Mouse (Mus musculus) kidney, postnatal 4 days (tissue): ENCODE data around the gene Vash2.
"Not testable (repeated sequence)": the region's sequence is repeated elsewhere in the genome, so short reads cannot be mapped to it uniquely, and the experiment has no call there.

Experiments used
- DNase-seq, 2 experiments: peaks; one replicate each; pipeline ENCODE4 v3.0.0; 2021; ENCODE audit warnings: mixed read lengths in 2 of 2

Vash2 gene

DNA sequence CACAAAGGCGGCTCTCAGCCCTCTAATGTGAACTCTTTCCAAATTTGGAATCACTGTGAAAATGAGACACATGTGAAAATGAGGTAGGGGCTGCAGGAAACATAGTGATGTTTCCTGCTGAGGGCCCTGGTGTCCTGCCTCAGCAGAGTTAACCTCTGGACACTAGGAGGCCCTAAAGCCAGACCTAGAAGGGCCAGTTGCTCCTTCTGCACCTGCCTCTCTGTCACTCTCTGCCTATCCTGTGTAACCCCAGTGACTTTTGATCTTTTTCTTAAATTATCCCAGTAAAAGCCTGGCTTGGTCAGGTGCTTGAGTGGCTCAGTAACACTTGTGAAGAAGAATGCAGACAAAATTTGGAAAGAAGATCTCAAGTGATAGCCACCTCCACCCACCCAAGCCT, 4.3 kb downstream of the Vash2 start:
- DNase-seq = no peak

DNA sequence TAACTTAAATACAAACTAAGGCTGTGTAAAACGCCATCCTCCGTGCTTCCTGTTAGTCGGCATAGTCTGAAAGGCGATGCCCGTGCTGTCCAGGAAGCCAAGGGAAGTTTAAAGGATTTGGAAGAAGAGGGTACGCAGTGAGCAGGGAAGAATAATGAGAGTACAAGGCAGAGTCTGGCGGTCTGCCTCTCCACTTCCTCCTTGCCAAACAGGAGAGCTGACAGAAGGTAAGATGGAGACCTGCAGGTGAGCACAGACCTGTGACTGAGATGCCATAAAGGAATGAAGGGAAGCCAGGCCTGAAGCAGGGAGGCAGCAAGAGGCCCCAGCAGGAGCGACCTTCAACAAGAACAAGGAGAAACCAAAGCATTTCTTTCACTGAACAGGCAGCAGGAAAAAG, 4.9 kb downstream of the Vash2 start:
- DNase-seq = no peak

DNA sequence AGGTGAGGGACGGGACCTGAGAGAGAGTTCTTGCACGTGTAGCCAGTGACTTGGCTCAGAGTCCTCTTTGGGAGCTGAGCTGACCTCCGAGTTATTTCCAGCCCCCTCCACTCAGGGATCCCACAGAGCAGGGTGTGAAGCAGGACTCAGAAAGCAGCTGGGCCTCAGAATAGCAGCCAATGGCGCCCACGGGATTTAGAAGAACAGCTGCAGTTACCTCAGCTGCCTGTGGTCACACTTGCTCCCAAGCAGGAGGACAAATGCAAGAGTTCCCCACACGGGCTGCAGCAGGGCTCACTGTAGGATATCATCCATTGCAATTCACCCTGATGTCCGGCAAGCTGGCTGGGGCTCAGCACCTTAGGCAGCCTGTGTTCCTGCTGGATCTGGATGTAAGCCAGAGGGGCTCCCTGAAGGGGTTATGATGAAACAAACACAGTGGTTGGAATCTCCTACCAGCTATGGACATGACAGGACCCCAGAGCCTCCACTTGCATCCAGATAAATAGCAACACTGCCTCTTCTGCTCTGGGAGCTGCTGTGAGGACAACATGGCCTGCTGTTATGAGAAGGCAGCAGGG, 6.4 kb downstream of the Vash2 start:
- DNase-seq = peak in 1 of 2 experiments; percentile 28

DNA sequence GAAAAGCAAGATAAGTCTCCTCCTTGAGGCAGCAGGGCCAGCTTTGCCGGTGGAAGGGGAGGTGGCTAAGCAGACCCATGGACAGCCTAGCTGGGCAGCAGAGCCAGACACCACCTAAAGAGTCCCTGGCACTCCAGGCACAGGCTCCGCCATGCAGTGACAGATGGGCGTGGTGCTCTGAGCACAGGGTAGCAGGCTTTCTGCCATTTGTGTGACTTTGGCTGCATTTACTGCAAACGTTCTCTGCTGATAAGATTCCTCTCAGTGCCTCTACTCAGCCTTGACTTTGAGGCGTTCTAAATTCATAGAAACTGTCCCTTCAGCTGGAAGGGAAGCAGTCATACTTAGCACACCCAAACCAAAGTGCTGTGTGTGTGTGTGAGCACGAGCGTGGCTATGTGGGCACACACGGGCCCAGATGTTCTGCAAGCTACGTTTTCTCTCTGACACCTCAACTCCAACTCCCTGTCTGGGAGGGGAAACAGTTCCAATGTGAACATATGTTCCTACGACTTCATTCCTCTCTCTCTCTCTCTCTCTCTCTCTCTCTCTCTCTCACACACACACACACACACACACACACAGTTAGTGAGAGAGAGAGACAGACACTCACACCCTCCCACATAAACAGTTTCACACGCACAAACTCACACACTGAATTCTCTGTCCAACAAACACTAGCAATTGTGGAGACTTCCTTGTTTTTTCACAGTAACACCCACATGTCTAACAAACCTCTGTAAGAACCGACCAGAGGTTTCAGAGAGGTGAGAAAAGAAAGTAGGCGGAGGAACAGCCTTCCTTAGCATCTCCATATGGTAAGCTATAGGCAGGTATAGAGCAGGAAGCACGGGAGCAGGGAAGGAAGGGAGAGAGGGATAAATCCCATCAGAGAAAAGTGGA, 7.1 kb downstream of the Vash2 start:
- no peak for DNase-seq

DNA sequence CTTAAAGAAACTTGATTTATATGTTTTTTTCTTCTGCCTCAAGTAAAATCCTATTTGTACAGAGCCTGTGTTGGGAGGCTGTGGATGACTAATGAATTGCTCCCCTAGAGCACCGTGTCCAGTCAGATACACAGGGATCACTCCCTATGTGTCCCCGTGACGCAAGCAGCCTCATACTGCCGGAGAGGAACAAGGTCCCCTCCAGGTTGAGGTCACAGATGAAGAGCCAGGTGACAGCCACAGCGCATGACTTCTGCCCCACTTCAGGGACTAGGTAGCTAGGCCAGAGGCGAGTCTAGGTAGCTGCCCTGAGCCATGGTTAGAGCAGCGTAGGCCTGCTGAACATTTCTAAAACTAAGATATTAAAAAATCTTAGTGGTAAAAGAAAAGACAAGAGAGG, 11.1 kb downstream of the Vash2 start:
- DNase-seq = no peak

DNA sequence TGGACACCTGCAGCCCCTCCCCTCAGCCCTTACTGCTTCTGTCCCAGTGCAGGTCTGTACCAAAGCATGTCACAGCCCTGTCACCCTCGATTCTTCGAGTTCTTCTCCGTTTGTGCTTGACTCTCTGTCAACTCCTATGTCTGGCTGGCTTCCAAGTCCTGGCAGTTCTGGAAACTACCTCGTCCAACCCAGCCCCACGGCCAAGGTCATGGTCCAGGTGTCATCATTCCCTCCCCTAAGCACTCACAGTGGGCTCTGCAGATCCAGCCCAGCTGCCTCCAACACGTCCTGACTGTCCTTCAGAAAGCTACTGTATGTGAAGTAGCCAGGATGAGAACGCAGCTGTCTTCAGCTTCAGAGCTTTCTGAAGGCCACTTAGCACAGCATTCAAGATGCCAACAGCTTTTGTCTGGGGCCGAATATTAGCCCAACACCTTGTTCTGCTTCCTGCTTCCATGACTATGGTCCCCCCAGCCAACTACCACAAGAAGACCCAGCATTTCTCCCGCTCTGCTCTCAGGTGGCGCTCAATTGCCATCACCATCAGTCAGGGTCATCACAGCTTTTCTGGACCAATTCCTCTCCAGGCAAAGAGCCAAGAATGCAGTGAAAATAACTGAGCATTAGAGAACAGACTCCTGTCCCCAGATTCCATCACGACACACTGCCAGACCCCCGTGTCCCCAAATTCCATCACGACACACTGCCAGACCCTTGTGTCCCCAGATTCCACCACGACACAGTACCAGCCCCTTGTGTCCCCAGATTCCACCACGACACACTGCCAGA, 13.9 kb downstream of the Vash2 start:
- peak; percentile 34 to 53 for DNase-seq

DNA sequence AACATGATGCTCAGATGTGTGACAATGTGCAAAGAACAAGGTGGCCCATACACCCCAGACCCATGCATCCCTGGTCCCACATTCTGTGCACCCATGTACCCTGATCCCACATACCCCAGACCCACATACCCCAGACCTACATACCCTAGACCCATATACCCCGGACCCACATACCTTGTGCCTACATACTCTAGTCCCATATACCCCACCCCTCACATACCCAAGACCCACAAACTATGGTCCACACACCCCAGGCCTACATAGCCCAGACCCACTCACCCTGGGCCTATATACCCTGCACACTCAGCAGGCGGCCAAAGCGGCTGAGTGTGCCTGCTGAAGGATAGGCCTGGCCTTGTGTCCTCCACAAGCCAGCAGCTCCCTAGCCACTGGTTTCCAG, 16.3 kb downstream of the Vash2 start:
- no peak for DNase-seq

DNA sequence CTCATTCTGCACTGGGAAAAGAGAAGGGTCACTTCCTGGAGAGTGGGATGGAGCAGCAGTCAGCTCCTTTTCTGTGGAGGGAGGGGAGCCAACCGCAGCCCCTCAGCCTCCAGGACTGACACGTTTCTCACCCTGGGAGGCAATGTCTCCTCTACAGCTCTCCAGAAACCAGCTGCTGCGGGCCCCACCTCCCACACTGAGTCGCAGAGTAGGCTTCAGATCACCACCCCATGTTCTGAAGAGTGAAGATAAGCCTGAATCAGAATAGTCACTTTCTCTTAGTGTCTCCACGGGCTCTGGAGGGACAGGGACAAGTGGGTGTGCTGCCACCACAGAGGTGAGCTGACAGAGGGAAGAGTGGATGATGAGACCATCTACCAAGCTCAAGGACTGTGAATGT, 20.3 kb downstream of the Vash2 start:
- DNase-seq = no peak

DNA sequence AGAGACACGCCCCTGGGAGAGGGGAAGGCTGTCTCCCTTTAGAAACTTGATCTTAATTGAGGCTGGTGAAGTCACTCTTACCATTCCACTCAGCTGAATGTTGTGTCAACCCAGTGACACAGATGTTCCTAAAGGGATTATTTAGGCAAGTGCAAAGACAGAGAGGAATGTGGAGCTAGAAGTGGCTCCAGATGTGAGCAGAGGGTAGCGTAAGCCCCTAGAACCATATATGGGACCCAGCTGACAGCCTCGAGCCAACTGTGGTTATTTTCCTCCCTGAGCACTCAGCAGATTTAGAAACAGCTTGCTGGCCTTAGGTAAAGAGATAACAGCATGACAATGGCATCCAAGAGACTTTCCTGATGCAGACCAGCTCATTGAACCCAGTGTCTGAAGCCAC, 26.1 kb downstream of the Vash2 start:
- DNase-seq = no peak

DNA sequence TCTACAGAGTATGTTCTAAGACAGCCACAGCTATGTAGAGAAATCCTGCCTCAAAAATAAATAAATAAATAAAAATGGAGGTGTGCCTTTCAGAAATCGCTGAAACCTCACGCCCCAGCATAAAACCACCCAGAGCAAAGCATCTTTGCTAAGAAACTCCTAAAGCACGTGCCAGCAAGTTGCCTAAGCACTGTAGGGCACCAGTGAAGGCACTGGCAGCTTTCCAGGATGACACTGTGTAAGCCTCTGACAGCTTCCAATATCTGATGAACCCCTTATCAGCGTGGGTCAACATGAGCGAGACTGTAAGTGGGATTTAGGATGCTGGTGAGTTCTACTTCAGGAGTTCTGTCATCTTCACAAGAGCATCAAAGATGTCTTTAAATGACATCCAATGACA, 28.1 kb downstream of the Vash2 start:
- DNase-seq = no peak

DNA sequence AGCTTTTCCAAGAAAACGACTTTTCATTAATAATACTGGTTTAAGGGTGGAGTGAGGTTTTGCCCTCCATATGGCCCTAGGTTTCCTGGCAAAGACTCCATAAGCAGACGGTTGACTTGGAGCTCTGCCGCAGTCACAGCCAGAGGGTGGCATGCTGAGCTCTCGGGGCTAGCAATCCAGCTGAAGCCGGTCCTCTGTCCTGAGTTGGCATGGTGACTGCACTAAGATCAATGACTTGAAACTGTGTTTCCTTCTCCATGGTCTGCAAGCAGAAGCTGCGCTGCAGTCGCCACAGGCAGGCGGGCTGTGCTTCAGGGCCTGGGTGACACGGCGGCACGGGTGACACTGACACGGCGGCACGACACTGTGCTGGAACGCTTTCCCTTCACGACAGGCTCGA, 30.2 kb downstream of the Vash2 start:
- no peak for DNase-seq

DNA sequence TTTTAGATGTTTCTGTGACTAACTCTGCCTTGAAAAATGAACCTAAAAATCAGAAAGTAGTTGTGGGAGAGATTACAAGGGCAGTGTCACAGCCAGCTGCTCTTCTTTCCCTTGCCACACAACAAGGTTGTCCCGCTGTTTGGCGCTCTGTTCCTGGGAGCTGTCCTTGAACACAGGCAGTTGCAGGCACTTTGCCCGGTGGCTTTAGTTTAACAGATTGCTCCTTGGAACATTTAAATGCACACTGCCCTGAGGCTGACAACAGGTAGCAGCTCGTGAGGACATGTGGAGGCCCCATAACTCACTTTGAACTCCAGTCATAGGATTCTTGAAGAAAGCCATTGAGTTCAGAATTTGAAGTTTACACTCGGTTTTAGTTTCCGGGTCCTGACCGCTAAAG, 30.7 kb downstream of the Vash2 start:
- DNase-seq = no peak

DNA sequence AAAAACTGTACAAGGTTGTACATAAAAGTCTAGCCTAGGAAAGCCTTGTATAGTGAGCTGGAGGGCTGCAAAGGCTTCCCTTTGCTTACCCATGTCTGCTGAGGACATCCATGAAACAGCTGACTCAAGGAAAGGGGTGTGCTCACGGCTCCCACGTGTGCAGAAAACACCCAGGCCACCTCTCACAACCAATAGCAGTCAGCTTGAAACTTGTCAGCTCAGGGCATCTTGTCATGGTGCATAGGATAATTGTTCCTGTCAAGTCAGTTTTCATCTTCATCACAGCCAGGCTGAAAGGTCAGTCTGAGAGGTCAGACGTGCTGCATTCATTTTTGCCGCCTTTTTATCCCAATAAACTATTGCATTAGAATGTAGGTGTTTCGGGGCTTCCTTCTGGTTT, 31.1 kb downstream of the Vash2 start:
- no peak for DNase-seq

DNA sequence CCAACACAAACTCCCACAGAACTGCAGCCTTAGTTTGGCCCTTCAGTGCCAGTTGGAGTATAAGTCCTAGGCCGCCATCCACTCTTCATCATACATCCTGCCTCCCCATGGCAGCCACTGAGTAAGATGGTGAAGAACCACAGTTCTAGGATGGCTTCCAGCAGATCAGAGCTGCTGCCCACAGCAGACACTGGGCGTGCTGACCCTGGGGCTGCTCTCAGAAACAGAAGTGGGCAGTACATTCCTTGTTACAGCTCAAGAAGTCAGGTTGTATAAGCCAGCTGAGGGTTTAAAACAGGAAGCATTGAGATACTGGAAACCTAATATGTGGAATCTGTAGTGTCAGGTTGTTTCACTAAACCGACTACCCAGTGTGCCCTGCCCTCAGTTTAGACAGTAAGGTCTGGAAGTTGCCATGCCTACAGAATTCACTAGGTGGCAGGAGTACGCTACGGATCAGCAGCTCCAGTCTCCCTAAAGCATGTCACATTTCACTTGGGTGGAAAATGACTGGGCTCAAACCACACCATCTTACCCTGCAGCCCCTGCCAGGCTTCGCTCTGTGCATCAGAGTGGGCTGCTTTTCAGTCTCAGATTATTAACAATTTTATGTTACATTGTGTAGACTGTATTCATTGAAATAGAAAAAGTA, 34.9 kb downstream of the Vash2 start:
- DNase-seq = peak; percentile 81 to 85

DNA sequence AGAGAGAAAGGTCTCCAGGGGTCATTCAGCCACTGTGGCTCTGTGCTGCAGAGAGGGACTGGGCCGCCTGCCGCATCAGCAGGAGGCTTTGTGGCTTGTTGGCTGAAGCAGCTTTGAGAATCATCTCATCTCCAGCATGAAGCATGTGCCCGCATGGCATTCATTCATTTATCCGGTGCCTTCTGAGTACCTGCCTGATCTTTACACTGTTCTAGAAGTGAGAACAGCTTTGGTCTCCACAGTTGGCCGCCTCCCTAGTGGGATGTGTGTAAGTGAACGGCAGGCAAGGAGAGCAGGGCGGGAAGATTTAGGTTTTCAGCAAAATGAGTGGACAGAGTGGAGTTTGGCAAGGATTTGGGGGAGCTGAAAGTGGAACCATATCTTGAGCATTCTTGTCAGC, 39.3 kb downstream of the Vash2 start:
- no peak for DNase-seq

DNA sequence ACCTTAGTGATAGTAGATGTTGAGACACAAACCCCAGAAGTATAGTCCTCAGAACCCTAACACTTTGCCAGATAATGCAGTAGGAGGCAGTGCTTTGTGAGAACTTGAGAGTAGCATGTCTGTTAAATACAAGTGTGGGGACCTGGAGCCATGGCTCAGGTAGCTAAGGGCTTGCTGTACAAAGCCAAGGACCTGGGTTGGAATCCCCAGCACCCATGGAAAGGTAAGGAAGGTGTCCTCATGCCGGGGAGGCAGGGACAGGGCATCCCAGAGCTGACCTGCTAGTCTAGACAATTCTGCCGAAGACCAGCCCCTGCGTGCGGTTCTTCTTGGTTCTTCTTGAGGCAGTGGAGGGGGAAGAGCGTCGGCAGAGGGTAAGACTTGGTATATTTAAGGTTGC, 48.9 kb downstream of the Vash2 start:
- no peak for DNase-seq

DNA sequence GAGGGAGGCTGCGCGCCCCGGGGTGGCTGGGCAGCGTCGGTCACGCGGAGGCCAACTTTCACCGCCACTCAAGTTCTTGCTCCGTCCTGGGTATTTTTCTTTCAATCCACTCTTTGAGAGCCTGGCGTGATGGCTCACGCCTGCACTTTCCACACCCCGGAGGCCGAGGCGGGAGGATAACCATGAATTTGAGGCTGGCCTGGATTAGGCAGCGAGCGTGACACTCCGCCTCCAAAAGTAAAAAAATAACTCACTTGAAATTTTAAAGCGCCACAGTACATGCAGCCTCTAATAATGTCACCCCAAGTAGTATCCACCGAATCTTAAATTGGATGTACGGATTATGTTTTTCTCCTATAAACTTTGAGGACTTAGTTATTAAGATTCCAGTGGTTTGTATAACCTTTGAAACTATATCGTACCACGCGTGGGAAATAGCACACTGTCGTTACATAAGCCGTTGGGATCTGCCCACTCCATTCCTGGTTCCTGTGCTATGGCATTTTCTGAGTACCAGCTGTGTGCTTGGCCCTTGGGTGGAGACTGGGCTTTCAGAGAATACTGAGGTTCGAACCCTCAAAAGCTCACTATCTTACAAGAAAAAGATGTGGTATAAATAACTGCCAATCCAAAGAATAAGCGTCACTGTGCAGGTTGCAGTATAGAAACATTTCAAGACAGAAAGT, 49.9 kb downstream of the Vash2 start:
- peak; percentile 65 to 79 for DNase-seq

DNA sequence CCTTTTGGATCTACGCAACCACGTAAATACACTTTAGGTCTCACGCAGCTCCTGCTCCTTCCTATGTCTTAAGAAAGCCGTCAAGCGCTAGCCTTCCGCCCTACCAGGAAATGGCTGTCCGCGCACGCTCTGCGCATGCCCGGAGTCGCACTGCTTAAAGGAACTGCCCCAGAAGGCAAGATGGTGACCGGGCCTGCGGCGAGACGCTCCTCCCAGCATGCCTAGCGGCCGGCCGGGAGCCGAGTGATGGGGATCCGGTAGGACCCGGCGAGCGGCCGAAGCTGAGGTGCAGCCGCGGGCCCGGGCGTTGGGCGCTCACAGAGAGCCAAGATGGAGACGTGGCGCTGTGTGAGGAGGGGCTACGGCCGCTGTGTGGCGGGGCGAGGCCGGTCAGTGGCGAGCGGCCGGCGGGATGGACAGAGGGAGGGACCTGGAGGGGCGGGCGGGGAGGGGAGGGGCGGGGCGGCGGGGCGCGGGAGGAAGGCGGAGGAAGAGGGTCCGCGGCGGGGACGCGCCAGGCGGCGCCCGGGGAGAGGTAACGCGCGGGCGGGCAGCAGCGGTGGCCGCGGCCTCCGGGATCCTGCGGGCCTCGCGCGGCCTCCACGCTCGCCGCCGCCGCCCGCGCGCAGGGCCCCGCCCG, 50.6 kb downstream of the Vash2 start:
- peak; percentile 98 to 99 for DNase-seq

DNA sequence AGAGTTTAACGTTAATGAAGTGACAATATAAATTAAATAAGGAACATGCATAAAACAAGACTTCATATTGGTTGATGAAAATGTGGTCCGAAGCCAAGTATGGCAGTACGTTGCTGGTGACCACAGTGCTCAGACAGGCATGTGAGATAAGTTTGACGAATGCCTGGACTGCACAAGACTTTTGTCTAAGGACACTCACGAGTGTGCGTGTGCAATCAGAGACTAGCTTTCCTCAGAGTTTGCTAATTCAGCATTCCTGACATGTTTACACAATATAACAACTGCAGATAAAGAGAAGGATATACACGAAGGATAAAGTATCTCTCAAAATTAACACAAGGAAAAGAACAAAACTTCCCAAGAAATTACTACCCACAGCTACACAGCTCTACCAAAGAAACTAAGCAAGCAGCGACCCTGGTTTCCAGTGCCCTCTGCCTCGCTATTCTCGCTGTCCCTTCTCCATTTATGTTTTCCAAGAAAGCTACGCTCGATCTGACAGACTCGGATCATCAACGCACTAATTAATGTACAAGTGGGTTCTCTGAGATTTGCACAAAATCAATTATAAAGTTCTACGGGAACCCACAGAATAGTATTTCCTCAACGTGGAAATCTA, 51.2 kb downstream of the Vash2 start:
- peak in 1 of 2 experiments; percentile 17 for DNase-seq

DNA sequence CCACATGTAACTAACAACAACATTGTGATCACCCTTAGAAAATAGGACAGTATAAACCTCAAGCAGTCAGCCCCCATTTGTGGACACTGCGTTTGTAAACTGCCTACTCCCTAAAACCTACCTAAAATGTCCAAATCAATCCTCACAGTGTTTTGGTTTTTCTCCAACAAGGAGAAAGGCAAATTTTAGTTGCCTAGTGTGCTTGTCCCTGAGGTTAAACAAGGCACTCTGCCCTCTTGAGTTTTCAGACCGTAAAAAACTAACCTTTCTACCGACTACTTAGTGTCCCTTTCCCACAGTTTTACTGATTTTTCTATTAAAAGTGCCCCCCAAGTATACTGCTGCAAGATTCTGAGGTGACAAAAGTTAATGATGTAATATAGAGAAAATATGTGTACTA, 51.8 kb downstream of the Vash2 start:
- DNase-seq = no peak

DNA sequence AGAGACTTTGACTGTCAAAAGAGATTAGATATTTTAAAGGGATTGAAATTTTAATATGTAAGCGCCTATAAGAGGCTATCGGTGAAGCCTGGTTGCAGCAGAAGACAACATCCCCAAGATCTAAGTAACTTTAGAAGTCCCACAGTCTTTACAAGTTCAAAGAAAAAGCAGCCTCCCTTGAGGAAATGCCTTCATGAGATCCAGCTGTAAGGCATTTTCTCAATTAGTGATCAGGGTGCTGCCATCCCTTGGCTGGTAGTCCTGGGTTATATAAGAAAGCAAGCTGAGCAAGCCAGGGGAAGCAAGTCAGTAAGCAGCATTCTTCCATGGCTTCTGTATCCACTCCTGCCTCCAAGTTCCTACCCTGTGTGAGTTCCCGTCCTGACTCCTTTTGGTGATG, 54.3 kb downstream of the Vash2 start, which contains the start of gene Angel2:
Gene Angel2 (plus strand): TSS at position 301 of the 400 bp plus-strand sequence.
- not testable (repeated sequence) for DNase-seq
